Mouse (Mus musculus) limb, embryonic 14.5 days (tissue): ENCODE results near the gene D930048N14Rik. TPM values are rescaled to one million over a fixed set of nuclear protein-coding genes. Genes with fewer than 3 reads are reported as not detected.
"Not testable (repeated sequence)": the region's sequence is repeated elsewhere in the genome, so short reads cannot be mapped to it uniquely, and the experiment has no call there.

ENCODE experiments used
- ATAC-seq: fragments of 200-750 bp; cut with Nextera tagmentation; 2 replicates; pipeline ENCODE4 v1.8.0; 2017; ENCODE audit warnings: low read depth, moderate number of reproducible peaks, moderate TSS enrichment; ENCODE audit not compliant: low FRiP score
- DNase-seq: peaks from one replicate; pipeline ENCODE4 v3.0.0-alpha.2; 2015; ENCODE audit warnings: low spot score
- H3K27ac ChIP-seq: fragments of 300-500 bp; sonication (generic); replicated peaks from 2 replicates; pipeline ENCODE4 v1.5.1; 2014; ENCODE audit warnings: low read depth, mild to moderate bottlenecking, low read length, moderate library complexity, mixed read lengths
- H3K27me3 ChIP-seq: fragments of 300-500 bp; sonication (generic); 2 replicates; pipeline ENCODE4 v1.6.1; 2014; ENCODE audit warnings: low read length, mixed read lengths; ENCODE audit not compliant: control insufficient read depth, insufficient read depth
- H3K36me3 ChIP-seq: fragments of 300-500 bp; sonication (generic); 2 replicates; pipeline ENCODE4 v1.6.1; 2014; ENCODE audit warnings: mild to moderate bottlenecking, low read length, moderate library complexity, mixed read lengths; ENCODE audit not compliant: control insufficient read depth, insufficient read depth
- H3K4me1 ChIP-seq: fragments of 300-500 bp; sonication (generic); 2 replicates; pipeline ENCODE4 v1.6.1; 2014; ENCODE audit warnings: antibody characterized with exemption, low read length, mixed read lengths; ENCODE audit not compliant: control insufficient read depth, insufficient read depth
- H3K4me2 ChIP-seq: fragments of 300-500 bp; sonication (generic); replicated peaks from 2 replicates; pipeline ENCODE4 v1.6.1; 2014; ENCODE audit warnings: low read depth, mild to moderate bottlenecking, low read length, moderate library complexity; ENCODE audit not compliant: severe bottlenecking
- H3K4me3 ChIP-seq: fragments of 300-500 bp; sonication (generic); replicated peaks from 2 replicates; pipeline ENCODE4 v1.5.1; 2014; ENCODE audit warnings: low read length
- H3K9ac ChIP-seq: fragments of 300-500 bp; sonication (generic); 2 replicates; pipeline ENCODE4 v1.6.1; 2014; ENCODE audit warnings: mild to moderate bottlenecking, low read depth, low read length, moderate library complexity; ENCODE audit not compliant: severe bottlenecking
- H3K9me3 ChIP-seq: fragments of 300-500 bp; sonication (generic); 2 replicates; pipeline ENCODE4 v1.6.1; 2016; ENCODE audit warnings: low read length; ENCODE audit not compliant: control insufficient read depth
- POLR2A ChIP-seq: fragments of 200-500 bp; IDR thresholded peaks from 2 replicates; pipeline ENCODE4 v1.8.0; 2012; ENCODE audit warnings: inconsistent platforms, mild to moderate bottlenecking, moderate library complexity, borderline replicate concordance; ENCODE audit not compliant: insufficient read depth, insufficient read length; ENCODE audit errors: extremely low read depth
- WGBS: fragments of 180-500 bp; shearing (Covaris S2); extraction: QIAGEN DNeasy Blood & Tissue Kit; methylation state at CpG from one replicate; pipeline ENCODE4 v1.1.7; 2014; 5-methylcytosine and 5-hydroxymethylcytosine counted together
- polyA plus RNA-seq, 2 experiments: library from polyadenylated mRNA; depleted of rRNA in 1 of 2; stranded (reverse) in 1 of 2; unstranded in 1 of 2; fragments of >200 nt; fragmentation: Nextera tagmentation in 1 of 2; extraction: Ambion mirVana in 1 of 2; gene quantifications; 2 replicates each; pipeline versions ENCODE4 v1.2.1 to v1.2.3; 2012 to 2014

The D930048N14Rik gene
- polyA plus RNA-seq, 2 experiments: 4.5 to 13.0 TPM

GRCm38 (mm10) chr11:51658705-51659104 lies 8.0 kb downstream of the D930048N14Rik start:
- no peak overlapping the region for H3K9ac ChIP-seq
- peak overlapping the region; percentile 16 for H3K4me2 ChIP-seq
- 15% methylated on average over 6 of the region's 6 CpGs for WGBS
- no peaks in the 10 kb centered on the region for H3K27me3 ChIP-seq
- no peaks in the 10 kb centered on the region for H3K9me3 ChIP-seq
- peak; percentile 84 for DNase-seq
- no peak for TF ChIP-seq POLR2A
- H3K36me3 ChIP-seq: no peaks in the 10 kb centered on the region
- H3K4me3 ChIP-seq: no peak overlapping the region
- peaks cover 19% of the 10 kb centered on the region for H3K4me1 ChIP-seq
- H3K27ac ChIP-seq: 0 out of 2 replicates have a peak overlapping the region, but pooled peaks have one; percentile 53
- ATAC-seq: peak; percentile 81; the same call in 1 of the 2 replicates

GRCm38 (mm10) chr11:51661867-51662365 lies 11.2 kb downstream of the D930048N14Rik start:
- no peak overlapping the region for H3K9ac ChIP-seq
- no peaks in the 10 kb centered on the region for H3K36me3 ChIP-seq
- WGBS: 81% methylated on average over 16 of the region's 16 CpGs
- H3K9me3 ChIP-seq: no peaks in the 10 kb centered on the region
- H3K27ac ChIP-seq: no peak overlapping the region
- H3K4me3 ChIP-seq: no peak overlapping the region
- no peak for TF ChIP-seq POLR2A
- H3K4me2 ChIP-seq: no peak overlapping the region
- no peaks in the 10 kb centered on the region for H3K27me3 ChIP-seq
- DNase-seq (no peak), ATAC-seq (peak; percentile 61; the same call in 1 of the 2 replicates)
- peaks cover 16% of the 10 kb centered on the region for H3K4me1 ChIP-seq

- no peaks in the 10 kb centered on the region for H3K27me3 ChIP-seq
- H3K9ac ChIP-seq: no peak overlapping the region
- H3K36me3 ChIP-seq: no peaks in the 10 kb centered on the region
- no peak overlapping the region for H3K27ac ChIP-seq
- no peak for TF ChIP-seq POLR2A
- no peak overlapping the region for H3K4me3 ChIP-seq
- DNase-seq (no peak), ATAC-seq (no peak)
- WGBS: 80% methylated on average over 7 of the region's 7 CpGs
- H3K9me3 ChIP-seq: no peaks in the 10 kb centered on the region
- peaks cover 12% of the 10 kb centered on the region for H3K4me1 ChIP-seq
- H3K4me2 ChIP-seq: no peak overlapping the region
Observed at GRCm38 (mm10) chr11:51662632-51663031, 11.9 kb downstream of the D930048N14Rik start.

- H3K4me2 ChIP-seq, DNase-seq, H3K36me3 ChIP-seq, ATAC-seq, H3K4me3 ChIP-seq, H3K27me3 ChIP-seq, H3K9me3 ChIP-seq, H3K4me1 ChIP-seq, H3K9ac ChIP-seq, H3K27ac ChIP-seq: not testable (repeated sequence)
- 96% methylated on average over 7 of the region's 7 CpGs for WGBS
Observed at GRCm38 (mm10) chr11:51664747-51665146, 14.0 kb downstream of the D930048N14Rik start.

- 90% methylated on average over 7 of the region's 7 CpGs for WGBS
- no peak for ATAC-seq
Observed at GRCm38 (mm10) chr11:51670846-51671245, 20.1 kb downstream of the D930048N14Rik start.

DNA sequence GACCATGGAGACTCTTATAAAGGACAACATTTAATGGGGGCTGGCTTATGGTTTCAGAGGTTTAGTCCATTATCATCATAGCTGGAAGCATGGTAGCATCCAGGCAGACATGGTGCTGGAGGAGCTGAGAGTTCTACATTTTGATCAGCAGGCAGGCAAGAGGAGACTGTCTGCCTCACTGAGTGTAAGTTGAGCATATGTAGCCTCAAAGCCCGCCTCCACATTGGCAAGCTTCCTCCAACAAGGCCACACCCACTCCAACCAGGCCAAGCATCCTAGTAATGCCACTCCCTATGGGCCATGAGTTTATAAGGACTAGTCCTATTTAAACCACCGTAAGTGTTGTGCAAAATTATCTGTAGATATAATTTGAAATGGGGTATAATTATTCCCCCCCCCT lies 20.6 kb downstream of the D930048N14Rik start:
- Histone ChIP-seq H3K4me3 (no peak overlapping the region), H3K9ac (no peak overlapping the region), H3K9me3 (no peaks in the 10 kb centered on the region), H3K27me3 (no peaks in the 10 kb centered on the region), H3K4me1 (no peaks in the 10 kb centered on the region), H3K27ac (no peak overlapping the region), H3K4me2 (no peak overlapping the region), H3K36me3 (no peaks in the 10 kb centered on the region)
- 60% methylated on average over 2 of the region's 2 CpGs for WGBS
- DNase-seq (no peak), ATAC-seq (no peak)
- TF ChIP-seq POLR2A: no peak

More at GRCm38 (mm10) chr11:51670846-51671245, 20.1 kb downstream of the D930048N14Rik start:
- H3K4me3 ChIP-seq: no peak overlapping the region
- H3K4me2 ChIP-seq: no peak overlapping the region
- H3K27ac ChIP-seq: no peak overlapping the region
- no peak for TF ChIP-seq POLR2A
- H3K4me1 ChIP-seq: no peaks in the 10 kb centered on the region
- no peak overlapping the region for H3K9ac ChIP-seq
- no peak for DNase-seq
- H3K27me3 ChIP-seq: no peaks in the 10 kb centered on the region
- no peaks in the 10 kb centered on the region for H3K36me3 ChIP-seq
- no peaks in the 10 kb centered on the region for H3K9me3 ChIP-seq
